Comparison of ENCODE assay signal across 31 mouse cellular contexts in genomic region chr5:150800056-150800455, GRCm38 (mm10).
"Had no signal": no experiment of that assay in that cellular context is flagged by ENCODE, and none has a peak within 500 bp of the region (broad histone marks: within the 10 kb centered on the region; RNA-seq: fewer than 3 reads in every experiment).

No protein-coding gene starts in this region.

- H3K27me3 ChIP-seq: limb, embryonic 12.5 days; limb, embryonic 13.5 days; limb, embryonic 15.5 days; liver, embryonic 12.5 days; liver, embryonic 13.5 days; liver, embryonic 15.5 days; lung, embryonic 15.5 days; megakaryocyte, embryonic 14.5 days; midbrain, embryonic 12.5 days; midbrain, embryonic 13.5 days; neural tube, embryonic 12.5 days had no signal

- ATAC-seq: liver, embryonic 12.5 days; liver, postnatal 0 days; lung, postnatal 0 days; midbrain, embryonic 13.5 days; midbrain, embryonic 16.5 days had no signal

- H3K4me2 ChIP-seq: limb, embryonic 12.5 days; limb, embryonic 13.5 days; limb, embryonic 15.5 days; liver, embryonic 11.5 days; liver, embryonic 12.5 days; liver, embryonic 13.5 days; liver, embryonic 15.5 days; lung, embryonic 14.5 days; lung, embryonic 15.5 days; midbrain, embryonic 12.5 days; midbrain, embryonic 13.5 days; neural tube, embryonic 12.5 days had no signal

- DNase-seq: left cerebral cortex, postnatal 4 days; liver; liver, embryonic 13.5 days; liver, postnatal 0 days; lung, adult 18-20 months; lung, adult 2 months; lung, embryonic 14.5 days; lung, postnatal 10 days; lung, postnatal 14 days; lung, postnatal 36 days; lung, postnatal 4 days; midbrain, embryonic 14.5 days had no signal

- H3K4me1 ChIP-seq: limb, embryonic 10.5 days; limb, embryonic 12.5 days; limb, embryonic 13.5 days; limb, embryonic 15.5 days; liver, embryonic 12.5 days; liver, embryonic 13.5 days; liver, embryonic 15.5 days; lung, embryonic 15.5 days; megakaryocyte, embryonic 14.5 days; midbrain, embryonic 10.5 days; midbrain, embryonic 12.5 days; midbrain, embryonic 13.5 days; neural tube, embryonic 12.5 days had no signal

- H3K4me3 ChIP-seq: left cerebral cortex, adult 2 months; limb, embryonic 10.5 days; limb, embryonic 12.5 days; limb, embryonic 13.5 days; limb, embryonic 15.5 days; liver, embryonic 12.5 days; liver, embryonic 13.5 days; liver, embryonic 15.5 days; lung, embryonic 15.5 days; megakaryocyte, embryonic 14.5 days; midbrain, embryonic 10.5 days; midbrain, embryonic 12.5 days; midbrain, embryonic 13.5 days; myocyte; neural tube, embryonic 12.5 days had no signal

- H3K27ac ChIP-seq: left cerebral cortex, adult 2 months; limb, embryonic 10.5 days; limb, embryonic 12.5 days; limb, embryonic 13.5 days; limb, embryonic 15.5 days; liver, embryonic 12.5 days; liver, embryonic 13.5 days; liver, embryonic 14.5 days; liver, embryonic 15.5 days; lung, embryonic 15.5 days; macrophage; midbrain, embryonic 10.5 days; midbrain, embryonic 12.5 days; midbrain, embryonic 13.5 days; neural tube, embryonic 12.5 days had no signal

- H3K9ac ChIP-seq: limb, embryonic 12.5 days; limb, embryonic 13.5 days; limb, embryonic 15.5 days; liver, embryonic 12.5 days; liver, embryonic 13.5 days; liver, embryonic 14.5 days; liver, embryonic 15.5 days; liver, postnatal 0 days; lung, embryonic 14.5 days; lung, embryonic 15.5 days; midbrain, embryonic 12.5 days; midbrain, embryonic 13.5 days; neural tube, embryonic 12.5 days had no signal

- H3K9me3 ChIP-seq: limb, embryonic 10.5 days; limb, embryonic 12.5 days; limb, embryonic 13.5 days; limb, embryonic 15.5 days; liver, embryonic 12.5 days; liver, embryonic 13.5 days; liver, embryonic 15.5 days; lung, embryonic 15.5 days; megakaryocyte, embryonic 14.5 days; midbrain, embryonic 10.5 days; midbrain, embryonic 12.5 days; midbrain, embryonic 13.5 days; neural tube, embryonic 12.5 days had no signal
